Mouse (Mus musculus) myocyte (in vitro differentiated cells): ENCODE measurements around the gene Eif1b. TPM values are rescaled to one million over a fixed set of nuclear protein-coding genes. Genes with fewer than 3 reads are reported as not detected.

Experiments used
- H3K27me3 ChIP-seq: one replicate; pipeline ENCODE4 v1.6.1; 2011; ENCODE audit not compliant: control insufficient read depth, insufficient read depth, insufficient read length
- H3K36me3 ChIP-seq: one replicate; pipeline ENCODE4 v1.6.1; 2011; ENCODE audit not compliant: control insufficient read depth, insufficient read depth
- H3K4me2 ChIP-seq: one replicate; pipeline ENCODE4 v1.6.1; 2011; ENCODE audit warnings: low read depth, control low read depth
- H3K4me3 ChIP-seq: one replicate; pipeline ENCODE4 v1.5.1; 2011; ENCODE audit warnings: mild to moderate bottlenecking, control low read depth, moderate library complexity
- H3K79me2 ChIP-seq: one replicate; pipeline ENCODE4 v1.6.1; 2011; ENCODE audit not compliant: control insufficient read depth, insufficient read depth
- H3ac ChIP-seq: one replicate; pipeline ENCODE4 v1.6.1; 2011; ENCODE audit not compliant: control insufficient read depth, insufficient read length
- CEBPB ChIP-seq: IDR thresholded peaks from 2 replicates; pipeline ENCODE4 v1.6.1; 2011; ENCODE audit warnings: mild to moderate bottlenecking, moderate library complexity; ENCODE audit not compliant: poor library complexity, insufficient read depth, severe bottlenecking
- E2F4 ChIP-seq: IDR thresholded peaks from one replicate; pipeline ENCODE4 v1.6.1; 2011; ENCODE audit warnings: mild to moderate bottlenecking, control low read depth, moderate library complexity; ENCODE audit not compliant: insufficient read depth
- MAX ChIP-seq: IDR thresholded peaks from one replicate; pipeline ENCODE4 v1.6.1; 2011; ENCODE audit warnings: low read depth, mild to moderate bottlenecking, control low read depth
- MYOD1 ChIP-seq, 3 experiments: IDR thresholded peaks; one replicate each; pipeline ENCODE4 v1.6.1; 2011; ENCODE audit warnings: control low read depth in 2 of 3, low read depth in 2 of 3, mild to moderate bottlenecking in 2 of 3, moderate library complexity in 1 of 3; ENCODE audit not compliant: insufficient read length in 2 of 3, control insufficient read depth in 1 of 3
- MYOG ChIP-seq, 3 experiments: IDR thresholded peaks; one replicate each; pipeline ENCODE4 v1.6.1; 2011; ENCODE audit warnings: control low read depth in 2 of 3, low read depth in 2 of 3, mild to moderate bottlenecking in 2 of 3; ENCODE audit not compliant: insufficient read length in 2 of 3, control insufficient read depth in 1 of 3, insufficient read depth in 1 of 3
- POLR2A ChIP-seq: IDR thresholded peaks from one replicate; pipeline ENCODE4 v1.6.1; 2011; ENCODE audit warnings: low read depth, mild to moderate bottlenecking, control low read depth, moderate library complexity; ENCODE audit not compliant: insufficient read length
- POLR2AphosphoS2 ChIP-seq: IDR thresholded peaks from one replicate; pipeline ENCODE4 v1.6.1; 2011; ENCODE audit warnings: low read depth, control low read depth; ENCODE audit not compliant: insufficient read length
- REST ChIP-seq: IDR thresholded peaks from one replicate; pipeline ENCODE4 v1.6.1; 2011; ENCODE audit warnings: mild to moderate bottlenecking, control low read depth, moderate library complexity; ENCODE audit not compliant: insufficient read depth, insufficient read length
- SRF ChIP-seq: IDR thresholded peaks from one replicate; pipeline ENCODE4 v1.6.1; 2011; ENCODE audit warnings: low read depth; ENCODE audit not compliant: control insufficient read depth, insufficient read length
- TCF12 ChIP-seq: IDR thresholded peaks from one replicate; pipeline ENCODE4 v1.6.1; 2011; ENCODE audit warnings: mild to moderate bottlenecking, control low read depth; ENCODE audit not compliant: poor library complexity, insufficient read depth, severe bottlenecking
- TCF3 ChIP-seq: IDR thresholded peaks from one replicate; pipeline ENCODE4 v1.6.1; 2011; ENCODE audit warnings: low read depth, control low read depth; ENCODE audit not compliant: insufficient read length
- USF1 ChIP-seq: IDR thresholded peaks from one replicate; pipeline ENCODE4 v1.6.1; 2011; ENCODE audit warnings: low read depth, mild to moderate bottlenecking, control low read depth, moderate library complexity
- polyA plus RNA-seq: library from polyadenylated mRNA; unstranded; fragments of >200 nt; fragmentation: generic; extraction: Trizol; gene quantifications from one replicate; pipeline ENCODE4 v1.2.1, GENCODE M21; 2012; ENCODE audit warnings: missing spikeins

Eif1b gene
- polyA plus RNA-seq, 1 experiment: 55.0 TPM

GRCm38 (mm10) chr9:120492400-120493351 is 644 bp downstream of the Eif1b start:
- Histone ChIP-seq H3K4me3 (peak overlapping the region; percentile 73), H3K27me3 (peaks cover 5% of the 10 kb centered on the region), H3ac (peak overlapping the region; percentile 80), H3K79me2 (peaks cover 12% of the 10 kb centered on the region), H3K4me2 (peak overlapping the region; percentile 79), H3K36me3 (peaks cover 9% of the 10 kb centered on the region)
- TF ChIP-seq MYOD1 (IDR thresholded peaks at IDR 0.05; ENCODE audit: control insufficient read depth in 1 of 3, insufficient read length in 2 of 3, low read depth in 2 of 3): peak in 1 of 3 experiments; percentile 36
- TF ChIP-seq POLR2A: peak; percentile 74
- no peak for TF ChIP-seq SRF
- TF ChIP-seq MAX: no peak
- peak; percentile 43 for TF ChIP-seq POLR2AphosphoS2
- peak in 2 of 3 experiments; percentile 2 to 14 for TF ChIP-seq MYOG (IDR thresholded peaks at IDR 0.05; ENCODE audit: control insufficient read depth in 1 of 3, insufficient read depth in 1 of 3, insufficient read length in 2 of 3, low read depth in 2 of 3)
- peak; percentile 11 for TF ChIP-seq USF1

- peaks cover 12% of the 10 kb centered on the region for H3K79me2 ChIP-seq
- H3K27me3 ChIP-seq: no peaks in the 10 kb centered on the region
- peaks cover 9% of the 10 kb centered on the region for H3K36me3 ChIP-seq
- TF ChIP-seq CEBPB: no peak
- no peak for TF ChIP-seq POLR2AphosphoS2
- TF ChIP-seq MAX: no peak
- TF ChIP-seq TCF12: no peak
- no peak for TF ChIP-seq TCF3
- TF ChIP-seq REST: no peak
- TF ChIP-seq E2F4: no peak
- TF ChIP-seq POLR2A: no peak
- H3K4me3 ChIP-seq: peak overlapping the region; percentile 73
- H3K4me2 ChIP-seq: peak overlapping the region; percentile 79
- H3ac ChIP-seq: peak overlapping the region; percentile 80
Measured at GRCm38 (mm10) chr9:120493781-120494180, 1.7 kb downstream of the Eif1b start.

GRCm38 (mm10) chr9:120496691-120497090 is 4.7 kb downstream of the Eif1b start:
- Histone ChIP-seq H3ac (no peak overlapping the region), H3K36me3 (peaks cover 9% of the 10 kb centered on the region), H3K4me2 (no peak overlapping the region), H3K4me3 (no peak overlapping the region), H3K79me2 (peaks cover 12% of the 10 kb centered on the region), H3K27me3 (no peaks in the 10 kb centered on the region)
- TF ChIP-seq TCF3 (no peak), E2F4 (no peak), REST (no peak), SRF (no peak), POLR2AphosphoS2 (no peak), USF1 (no peak), TCF12 (no peak), MYOG (IDR thresholded peaks at IDR 0.05; ENCODE audit: control insufficient read depth in 1 of 3, insufficient read depth in 1 of 3, insufficient read length in 2 of 3, low read depth in 2 of 3) (no peak), CEBPB (no peak), MYOD1 (IDR thresholded peaks at IDR 0.05; ENCODE audit: control insufficient read depth in 1 of 3, insufficient read length in 2 of 3, low read depth in 2 of 3) (no peak), POLR2A (no peak), MAX (no peak)

- Histone ChIP-seq H3K27me3 (no peaks in the 10 kb centered on the region), H3K4me3 (no peak overlapping the region), H3K79me2 (peaks cover 10% of the 10 kb centered on the region), H3K36me3 (peaks cover 9% of the 10 kb centered on the region), H3K4me2 (no peak overlapping the region), H3ac (no peak overlapping the region)
- TF ChIP-seq POLR2A (no peak), TCF3 (no peak), POLR2AphosphoS2 (no peak), SRF (no peak), TCF12 (no peak), MAX (no peak), USF1 (no peak), MYOG (IDR thresholded peaks at IDR 0.05; ENCODE audit: control insufficient read depth in 1 of 3, insufficient read depth in 1 of 3, insufficient read length in 2 of 3, low read depth in 2 of 3) (no peak), REST (no peak)
Measured at GRCm38 (mm10) chr9:120497983-120498382, 6.0 kb downstream of the Eif1b start.
